Mouse (Mus musculus) heart, embryonic 11.5 days (tissue): ENCODE measurements around the gene Mthfr. TPM values are rescaled to one million over a fixed set of nuclear protein-coding genes. Genes with fewer than 3 reads are reported as not detected.
A peak's percentile ranks its signal among the peaks of the same experiment; 100 is the strongest.

Source experiments
- ATAC-seq: fragments of 200-750 bp; cut with Nextera tagmentation; replicated peaks from 2 replicates; pipeline ENCODE4 v1.8.0; 2017; ENCODE audit warnings: moderate library complexity; ENCODE audit not compliant: insufficient number of reproducible peaks, low FRiP score, low TSS enrichment
- H3K27ac ChIP-seq: fragments of 300-500 bp; sonication (generic); 2 replicates; pipeline ENCODE4 v1.5.1; 2014; ENCODE audit warnings: mild to moderate bottlenecking, low read depth, low read length
- H3K27me3 ChIP-seq: fragments of 300-500 bp; sonication (generic); 2 replicates; pipeline ENCODE4 v1.6.1; 2014; ENCODE audit warnings: mild to moderate bottlenecking, low read length, mixed read lengths; ENCODE audit not compliant: control insufficient read depth, insufficient read depth
- H3K36me3 ChIP-seq: fragments of 300-500 bp; sonication (generic); 2 replicates; pipeline ENCODE4 v1.6.1; 2014; ENCODE audit warnings: mild to moderate bottlenecking, low read length, moderate library complexity, mixed read lengths; ENCODE audit not compliant: control insufficient read depth, insufficient read depth
- H3K4me1 ChIP-seq: fragments of 300-500 bp; sonication (generic); 2 replicates; pipeline ENCODE4 v1.6.1; 2014; ENCODE audit warnings: low read length; ENCODE audit not compliant: control insufficient read depth, insufficient read depth
- H3K4me2 ChIP-seq: fragments of 300-500 bp; sonication (generic); 2 replicates; pipeline ENCODE4 v1.6.1; 2014; ENCODE audit warnings: mild to moderate bottlenecking, moderate library complexity
- H3K4me3 ChIP-seq: fragments of 300-500 bp; sonication (generic); 2 replicates; pipeline ENCODE4 v1.5.1; 2014; ENCODE audit warnings: low read depth, low read length
- H3K9ac ChIP-seq: fragments of 300-500 bp; sonication (generic); 2 replicates; pipeline ENCODE4 v1.6.1; 2014; ENCODE audit warnings: mild to moderate bottlenecking, low read depth, low read length, moderate library complexity
- H3K9me3 ChIP-seq: fragments of 300-500 bp; sonication (generic); replicated peaks from 2 replicates; pipeline ENCODE4 v1.6.1; 2016; ENCODE audit warnings: low read length; ENCODE audit not compliant: control insufficient read depth
- WGBS: fragments of 180-500 bp; shearing (Covaris S2); extraction: QIAGEN DNeasy Blood & Tissue Kit; methylation state at CpG from one replicate; pipeline ENCODE4 v1.1.7; 2014; ENCODE audit not compliant: insufficient replicate concordance; 5-methylcytosine and 5-hydroxymethylcytosine counted together
- polyA plus RNA-seq: library from polyadenylated mRNA; unstranded; fragments of >200 nt; fragmentation: Nextera tagmentation; extraction: Ambion mirVana; gene quantifications from 2 replicates; pipeline ENCODE4 v1.2.1, GENCODE M21; 2014

Mthfr gene
- polyA plus RNA-seq, 1 experiment from 2014 or later, result 10.4 TPM

- H3K9me3 ChIP-seq, result no peaks in the 10 kb centered on the region
- peaks cover 5% of the 10 kb centered on the region; the same call in 1 of the 2 replicates for H3K4me1 ChIP-seq
- H3K27me3 ChIP-seq, result no peaks in the 10 kb centered on the region
- H3K27ac ChIP-seq, result no peak overlapping the region
- H3K4me2 ChIP-seq, result no peak overlapping the region
- no peak overlapping the region for H3K4me3 ChIP-seq
- ATAC-seq, result no peak
- 82% methylated on average over 7 of the region's 7 CpGs for WGBS
- H3K9ac ChIP-seq, result no peak overlapping the region
- no peaks in the 10 kb centered on the region for H3K36me3 ChIP-seq
These were observed 4.9 kb upstream of the Mthfr start for GRCm38 (mm10) chr4:148033858-148034410.

DNA sequence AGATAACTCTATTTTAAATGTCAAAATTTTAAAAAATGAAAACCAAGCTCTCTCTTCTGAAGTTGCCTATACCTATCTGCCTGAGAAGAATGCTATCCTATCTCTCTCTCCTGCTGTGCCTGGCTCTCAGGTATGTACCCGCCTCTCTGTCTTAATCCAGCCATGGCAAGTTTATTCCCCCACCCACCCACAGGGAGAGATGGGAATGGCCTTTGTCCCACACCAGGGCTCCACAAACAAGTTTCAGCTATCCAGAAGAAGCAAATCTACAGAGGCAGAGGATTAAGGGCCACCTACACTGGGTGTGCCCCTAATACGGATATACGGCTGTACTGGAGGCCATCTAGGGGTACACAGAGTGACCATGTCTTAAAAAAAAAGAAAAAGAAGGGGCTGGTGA lies 3.4 kb upstream of the Mthfr start:
- H3K9ac ChIP-seq, result no peak overlapping the region
- no peaks in the 10 kb centered on the region for H3K36me3 ChIP-seq
- no peak overlapping the region for H3K27ac ChIP-seq
- H3K27me3 ChIP-seq, result no peaks in the 10 kb centered on the region
- no peak overlapping the region for H3K4me2 ChIP-seq
- WGBS, result 84% methylated on average over 3 of the region's 3 CpGs
- H3K4me3 ChIP-seq, result no peak overlapping the region
- peaks cover 14% of the 10 kb centered on the region for H3K4me1 ChIP-seq
- ATAC-seq, result no peak
- H3K9me3 ChIP-seq, result no peaks in the 10 kb centered on the region

DNA sequence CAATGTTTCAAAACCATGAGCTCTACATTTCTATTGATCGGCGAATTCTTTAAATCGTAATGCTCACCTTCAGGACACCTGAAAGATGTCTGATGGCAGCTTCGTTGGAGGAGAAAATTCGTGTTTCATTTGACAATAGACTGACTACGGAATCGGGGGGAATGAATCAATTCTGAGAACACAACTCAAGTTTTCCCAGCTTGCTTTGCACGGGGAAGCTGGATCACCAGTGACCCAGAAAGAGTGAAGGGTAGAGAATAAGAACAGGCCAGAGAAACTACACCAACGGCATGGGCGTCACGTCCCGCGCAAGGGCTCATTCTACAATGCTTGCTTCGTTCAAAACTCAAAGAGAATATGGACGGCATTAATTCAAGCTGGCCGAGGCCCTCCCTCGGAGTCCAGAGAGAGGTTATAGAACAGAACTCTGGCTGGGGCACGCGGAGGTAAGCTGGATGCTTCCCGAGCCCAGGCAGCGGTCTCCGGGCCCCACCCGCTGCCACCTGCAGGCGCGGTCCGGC lies 738 bp upstream of the Mthfr start:
- peaks cover 33% of the 10 kb centered on the region for H3K4me1 ChIP-seq
- WGBS, result 6% methylated on average over 26 of the region's 26 CpGs
- H3K27ac ChIP-seq, result peak overlapping the region; percentile 55

DNA sequence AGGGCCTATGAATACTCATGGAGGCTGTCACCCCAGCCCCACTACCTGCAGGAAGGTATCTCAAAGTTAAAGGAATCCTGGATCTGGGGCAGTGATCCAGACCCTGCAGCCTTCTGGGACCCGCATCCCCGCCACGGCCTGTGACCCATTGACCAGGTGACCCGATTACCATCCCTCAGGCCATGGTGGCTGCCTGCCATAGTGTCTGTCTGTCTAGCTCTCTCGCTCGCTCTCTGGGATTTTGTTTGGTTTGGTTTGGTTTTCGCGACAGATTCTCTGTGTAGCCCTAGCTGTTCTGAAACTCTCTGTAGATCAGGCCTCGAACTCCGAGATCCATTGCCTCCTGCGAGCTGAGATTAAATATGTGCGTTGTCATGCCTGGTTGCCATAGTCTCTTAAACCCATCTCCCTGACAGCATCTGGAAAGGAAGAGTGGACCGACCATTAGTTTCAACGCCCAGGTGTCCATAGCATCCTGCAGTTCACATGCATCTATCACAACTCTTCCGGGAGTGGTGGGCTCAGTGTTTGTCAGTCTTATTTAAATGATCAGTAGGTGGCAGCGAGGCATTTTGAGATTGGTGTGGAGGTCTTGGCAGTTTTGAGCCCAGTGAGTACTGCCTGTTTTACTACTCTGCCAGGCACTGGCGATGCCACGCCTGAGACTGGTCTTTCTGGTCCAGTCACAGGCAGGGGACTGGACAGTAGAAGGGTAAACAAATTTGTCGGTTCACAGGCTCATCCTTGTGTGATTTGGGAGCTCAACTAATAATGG lies 564 bp downstream of the Mthfr start:
- Histone ChIP-seq H3K27me3 (no peaks in the 10 kb centered on the region), H3K9me3 (no peaks in the 10 kb centered on the region), H3K4me3 (peak overlapping the region; percentile 69), H3K4me1 (peaks cover 33% of the 10 kb centered on the region), H3K36me3 (peaks cover 9% of the 10 kb centered on the region), H3K9ac (peak overlapping the region; percentile 77), H3K4me2 (peak overlapping the region; percentile 91), H3K27ac (peak overlapping the region; percentile 75)
- WGBS, result 19% methylated on average over 19 of the region's 19 CpGs
- 0 out of 2 replicates have a peak, but pooled peaks have one; percentile 5 for ATAC-seq

More for the DNA sequence above, 738 bp upstream of the Mthfr start:
- H3K36me3 ChIP-seq, result peaks cover 3% of the 10 kb centered on the region; the same call in 1 of the 2 replicates
- peak overlapping the region; percentile 67 for H3K4me2 ChIP-seq
- no peaks in the 10 kb centered on the region for H3K27me3 ChIP-seq
- peak overlapping the region; percentile 69 for H3K4me3 ChIP-seq
- H3K9ac ChIP-seq, result peak overlapping the region; percentile 69
- no peak for ATAC-seq
- H3K9me3 ChIP-seq, result no peaks in the 10 kb centered on the region

- no peaks in the 10 kb centered on the region for H3K9me3 ChIP-seq
- ATAC-seq, result no peak
- peak overlapping the region; percentile 69 for H3K4me3 ChIP-seq
- peak overlapping the region; percentile 77 for H3K9ac ChIP-seq
- WGBS, result 55% methylated on average over 15 of the region's 15 CpGs
- H3K4me1 ChIP-seq, result peaks cover 33% of the 10 kb centered on the region
- H3K4me2 ChIP-seq, result peak overlapping the region; percentile 91
- no peaks in the 10 kb centered on the region for H3K27me3 ChIP-seq
- H3K27ac ChIP-seq, result peak overlapping the region; percentile 75
- H3K36me3 ChIP-seq, result peaks cover 9% of the 10 kb centered on the region
These were observed 1.4 kb downstream of the Mthfr start for GRCm38 (mm10) chr4:148040029-148040830.

DNA sequence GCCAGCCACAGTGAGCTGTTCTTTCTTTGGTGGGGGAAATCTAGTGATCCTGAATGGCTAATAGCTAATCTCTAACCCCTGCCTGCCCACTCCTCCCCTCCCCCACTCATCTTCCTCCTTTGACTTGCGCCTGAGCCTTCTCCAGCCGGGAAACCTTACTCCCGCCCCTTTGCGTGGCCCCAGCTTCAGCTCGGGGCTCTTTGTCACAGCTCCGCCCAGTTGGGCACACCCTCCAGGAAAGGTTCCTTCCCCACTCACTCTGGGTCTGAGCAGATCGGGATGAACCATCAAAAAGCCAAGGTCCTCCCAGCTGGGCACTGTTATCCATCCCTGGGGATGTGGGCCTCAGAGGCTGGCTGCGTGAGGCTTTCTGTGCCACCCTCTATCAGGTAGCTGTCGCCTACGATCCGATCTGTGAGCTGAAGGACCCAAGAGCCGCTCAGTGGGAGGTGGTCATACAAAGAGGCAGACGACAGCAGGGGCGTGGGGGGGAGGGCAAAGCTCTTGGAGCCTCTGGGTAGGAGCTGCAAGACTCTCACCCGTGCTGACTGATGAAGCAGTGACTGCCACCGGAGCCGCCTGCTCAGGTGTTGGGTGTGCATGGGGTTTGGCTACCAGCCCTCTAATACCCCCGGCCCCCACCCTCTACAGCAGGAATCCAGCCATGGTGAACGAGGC lies 2.2 kb downstream of the Mthfr start:
- no peaks in the 10 kb centered on the region for H3K9me3 ChIP-seq
- H3K4me2 ChIP-seq, result peak overlapping the region; percentile 91
- H3K36me3 ChIP-seq, result peaks cover 9% of the 10 kb centered on the region
- H3K27me3 ChIP-seq, result no peaks in the 10 kb centered on the region
- peak overlapping the region; percentile 69 for H3K4me3 ChIP-seq
- WGBS, result under 1% methylated on average over 19 of the region's 19 CpGs
- H3K27ac ChIP-seq, result peak overlapping the region; percentile 75
- peak overlapping the region; percentile 74 for H3K9ac ChIP-seq
- peak; percentile 56 for ATAC-seq
- peaks cover 33% of the 10 kb centered on the region for H3K4me1 ChIP-seq

GRCm38 (mm10) chr4:148041611-148042191 lies 2.8 kb downstream of the Mthfr start:
- peaks cover 33% of the 10 kb centered on the region for H3K4me1 ChIP-seq
- peaks cover 9% of the 10 kb centered on the region for H3K36me3 ChIP-seq
- H3K9me3 ChIP-seq, result no peaks in the 10 kb centered on the region
- peak overlapping the region; percentile 69 for H3K4me3 ChIP-seq
- H3K4me2 ChIP-seq, result peak overlapping the region; percentile 91
- no peak for ATAC-seq
- 1% methylated on average over 16 of the region's 16 CpGs for WGBS
- no peaks in the 10 kb centered on the region for H3K27me3 ChIP-seq
- H3K9ac ChIP-seq, result peak overlapping the region; percentile 74
- peak overlapping the region; percentile 75 for H3K27ac ChIP-seq
